ENCODE assay signal across 8 mouse cellular contexts in the genomic region with DNA sequence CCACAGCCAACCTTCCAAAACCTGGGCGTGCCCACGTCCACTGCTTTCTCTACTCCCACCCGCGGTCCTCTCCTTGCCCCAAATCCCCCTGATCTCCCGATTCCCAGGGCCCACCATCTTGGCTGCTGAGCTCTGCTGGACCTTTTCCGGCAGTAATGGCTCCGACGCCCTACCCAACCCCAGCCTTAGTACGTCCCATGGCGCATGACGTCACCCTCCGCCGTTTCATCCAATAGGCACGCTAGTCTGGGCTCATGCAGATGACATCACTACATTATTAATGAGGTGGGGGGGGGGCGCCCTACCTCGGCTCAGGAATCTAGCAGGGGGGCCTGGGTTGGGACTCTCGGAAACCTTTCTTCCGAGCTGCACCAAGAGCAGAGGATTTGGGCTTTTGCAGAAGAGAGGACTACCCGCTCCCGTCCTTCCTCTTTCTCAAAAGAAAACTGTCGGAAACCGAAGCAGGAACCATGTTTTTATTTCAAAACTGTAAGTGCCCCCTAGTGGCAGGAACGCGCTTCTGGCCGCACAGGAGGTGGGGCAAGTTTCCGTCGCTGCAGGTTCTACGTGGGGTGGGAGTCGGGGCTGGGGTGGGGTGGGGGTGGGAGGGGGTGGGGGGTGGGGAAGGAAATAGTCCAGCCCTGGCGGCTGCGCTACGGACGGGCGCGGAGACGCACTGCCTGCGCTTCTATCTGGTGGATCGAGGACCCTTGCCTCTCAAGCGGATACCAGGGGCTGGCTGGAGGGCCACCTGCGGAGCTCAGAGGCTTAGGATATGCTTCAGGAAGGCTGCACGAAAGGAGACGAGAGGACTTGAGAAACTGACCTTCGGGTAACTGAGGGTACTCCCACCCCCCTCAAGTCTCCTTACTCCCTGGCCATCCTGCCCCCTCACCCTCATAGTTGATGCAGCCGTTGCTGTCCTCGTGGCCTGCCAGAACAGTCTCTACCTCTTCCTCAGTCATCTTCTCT. TPM values are rescaled to one million over a fixed set of nuclear protein-coding genes. Genes with fewer than 3 reads are reported as not detected.
DNase-seq lines count a peak whose midpoint lies in the region; ATAC-seq and TF ChIP-seq lines count a peak whose summit lies in the region.

Gene Myl6 (minus strand): TSS at position 451 of the 972 bp plus-strand sequence.

- peak; percentile 88 for DNase-seq in Patski (ENCODE audit: low read depth, low spot score)
- peak; percentile 99 to 100 for DNase-seq in cerebellum, postnatal 14 days
- peak; percentile 97 to 99 for DNase-seq in frontal cortex, postnatal 14 days (ENCODE audit: low spot score in 2 of 2)
- DNase-seq in layer of hippocampus, postnatal 25 days (ENCODE audit: extremely low spot score in 1 of 2, low spot score in 1 of 2), result peak; percentile 97 to 98
- DNase-seq in lung, postnatal 25 days (ENCODE audit: low spot score), result peak; percentile 99
- peak; percentile 99 for DNase-seq in retina, embryonic 14.5 days (ENCODE audit: low spot score)
- peak; percentile 98 for DNase-seq in thymus, postnatal 4 days

- ATAC-seq in Patski, result peak; percentile 37
- ATAC-seq in hindbrain, embryonic 13.5 days (ENCODE audit: low FRiP score), result peak; percentile 93

- under 1% methylated on average over 44 of the region's 45 CpGs for WGBS in hindbrain, embryonic 13.5 days

- in situ Hi-C loops in Patski (cut with MboI; ENCODE audit: low pct_unique_long_range_greater_than_20kb), result no loop called here

- CTCF ChIA-PET in Patski (lab: Charles Lee), result interaction anchor here (0.7 to 2.2 kb wide), 5 partner anchors 8 to 82 kb away, joined by 3 to 7 read pairs (median 3); partner anchors contain the start of genes Nabp2, Rnf41 and Zc3h10

- H3K27me3 ChIP-seq in Patski, result no peaks in the 10 kb centered on the region
- H3K27me3 ChIP-seq in hindbrain, embryonic 13.5 days, result no peaks in the 10 kb centered on the region

- H3K36me3 ChIP-seq in hindbrain, embryonic 13.5 days, result peaks cover 30% of the 10 kb centered on the region

- H3K9me3 ChIP-seq in hindbrain, embryonic 13.5 days, result no peaks in the 10 kb centered on the region

- H3K4me1 ChIP-seq in hindbrain, embryonic 13.5 days (replicated peaks), result peaks cover 58% of the 10 kb centered on the region

- peak within 1 kb of the TSS; percentile 79 for H3K4me2 ChIP-seq in hindbrain, embryonic 13.5 days

- peak within 1 kb of the TSS; percentile 86 for H3K27ac ChIP-seq in hindbrain, embryonic 13.5 days

- no peak for TF ChIP-seq CTCF in Patski (IDR thresholded peaks at IDR 0.05)

- peak within 1 kb of the TSS; percentile 86 for H3K4me3 ChIP-seq in hindbrain, embryonic 13.5 days

- H3K9ac ChIP-seq in hindbrain, embryonic 13.5 days, result peak within 1 kb of the TSS; percentile 91

- POLR2A ChIA-PET in Patski (lab: Charles Lee), result interaction anchor here (0.6 to 2.6 kb wide), 5 partner anchors 8 to 171 kb away, joined by 3 to 11 read pairs (median 3); partner anchors contain the start of gene Esyt1

RNA-seq across cellular contexts. Expression of gene Myl6, which starts in this region (rescaled TPM):
- polyA plus RNA-seq in Patski (2021), result 1,994 TPM
- polyA plus RNA-seq in hindbrain, embryonic 13.5 days (2015; fragmentation: Nextera tagmentation; extraction: Ambion mirVana), result 933 and 943 TPM in 2 replicates
- total RNA-seq in layer of hippocampus, postnatal 25 days (2021), result 100 to 1,000 TPM; 551 to 619 TPM

Comparison
In these comparisons a context has a peak if more than half of its experiments do, and no peak if none do; other contexts are left out.
1. Peak in every context shown above with its lines: DNase-seq, ATAC-seq, H3K4me3 ChIP-seq and H3K27ac ChIP-seq.